Mouse (Mus musculus): Measurements from ENCODE around the gene Fam89a. TPM values are rescaled to one million over a fixed set of nuclear protein-coding genes. Genes with fewer than 3 reads are reported as not detected.

Fam89a gene
- polyA plus RNA-seq, 1 experiment from 2014 or later = 4.8 TPM

- ATAC-seq (ENCODE audit: insufficient read depth, low FRiP score, low read depth) = 0 out of 2 replicates have a peak, but pooled peaks have one; percentile 47
- WGBS = 90% methylated on average over 8 of the region's 8 CpGs
- Histone ChIP-seq H3K27me3 (replicated peaks) (no peaks in the 10 kb centered on the region), H3K4me3 (replicated peaks) (no peak overlapping the region), H3K9me3 (no peaks in the 10 kb centered on the region), H3K4me1 (no peaks in the 10 kb centered on the region), H3K4me2 (no peak overlapping the region), H3K36me3 (peaks cover 4% of the 10 kb centered on the region; the same call in 1 of the 2 replicates), H3K9ac (no peak overlapping the region), H3K27ac (no peak overlapping the region)
Measured at GRCm38 (mm10) chr8:124705823-124706222, 45.8 kb downstream of the Fam89a start.

- Histone ChIP-seq H3K4me2 (no peak overlapping the region), H3K9me3 (no peaks in the 10 kb centered on the region), H3K27me3 (replicated peaks) (no peaks in the 10 kb centered on the region), H3K4me1 (no peaks in the 10 kb centered on the region), H3K4me3 (replicated peaks) (no peak overlapping the region), H3K27ac (no peak overlapping the region), H3K9ac (no peak overlapping the region), H3K36me3 (peaks cover 8% of the 10 kb centered on the region; the same call in 1 of the 2 replicates)
- WGBS = 80% methylated on average over 4 of the region's 4 CpGs
- no peak for ATAC-seq (ENCODE audit: insufficient read depth, low FRiP score, low read depth)
Measured at GRCm38 (mm10) chr8:124704376-124704775, 47.3 kb downstream of the Fam89a start.

- Histone ChIP-seq H3K27me3 (replicated peaks) (no peaks in the 10 kb centered on the region), H3K4me2 (no peak overlapping the region), H3K9me3 (no peaks in the 10 kb centered on the region), H3K36me3 (peaks cover 7% of the 10 kb centered on the region; the same call in 1 of the 2 replicates), H3K9ac (no peak overlapping the region), H3K27ac (no peak overlapping the region), H3K4me1 (no peaks in the 10 kb centered on the region), H3K4me3 (replicated peaks) (no peak overlapping the region)
- 73% methylated on average over 4 of the region's 4 CpGs for WGBS
- ATAC-seq (ENCODE audit: insufficient read depth, low FRiP score, low read depth) = no peak
Measured at GRCm38 (mm10) chr8:124703526-124703925, 48.1 kb downstream of the Fam89a start.

- peaks cover 11% of the 10 kb centered on the region; the same call in 1 of the 2 replicates for H3K36me3 ChIP-seq
- 86% methylated on average over 3 of the region's 3 CpGs for WGBS
Measured at GRCm38 (mm10) chr8:124702183-124702582, 49.4 kb downstream of the Fam89a start.

GRCm38 (mm10) chr8:124701023-124701422, 50.6 kb downstream of the Fam89a start:
- no peak for ATAC-seq (ENCODE audit: insufficient read depth, low FRiP score, low read depth)
- Histone ChIP-seq H3K27me3 (replicated peaks) (no peaks in the 10 kb centered on the region), H3K4me1 (no peaks in the 10 kb centered on the region), H3K4me2 (no peak overlapping the region), H3K9me3 (no peaks in the 10 kb centered on the region), H3K4me3 (replicated peaks) (no peak overlapping the region), H3K27ac (no peak overlapping the region), H3K9ac (no peak overlapping the region), H3K36me3 (peaks cover 11% of the 10 kb centered on the region; the same call in 1 of the 2 replicates)
- WGBS = 80% methylated on average over 9 of the region's 9 CpGs

More at GRCm38 (mm10) chr8:124702183-124702582, 49.4 kb downstream of the Fam89a start:
- no peak overlapping the region for H3K4me3 ChIP-seq (replicated peaks)
- no peaks in the 10 kb centered on the region for H3K4me1 ChIP-seq
- H3K27me3 ChIP-seq (replicated peaks) = no peaks in the 10 kb centered on the region
- no peaks in the 10 kb centered on the region for H3K9me3 ChIP-seq
- H3K27ac ChIP-seq = no peak overlapping the region
- no peak overlapping the region for H3K4me2 ChIP-seq
- ATAC-seq (ENCODE audit: insufficient read depth, low FRiP score, low read depth) = no peak
- H3K9ac ChIP-seq = no peak overlapping the region

- Histone ChIP-seq H3K9ac (no peak overlapping the region), H3K27me3 (replicated peaks) (no peaks in the 10 kb centered on the region), H3K9me3 (no peaks in the 10 kb centered on the region), H3K27ac (no peak overlapping the region), H3K4me1 (no peaks in the 10 kb centered on the region), H3K36me3 (peaks cover 11% of the 10 kb centered on the region; the same call in 1 of the 2 replicates), H3K4me2 (no peak overlapping the region), H3K4me3 (replicated peaks) (no peak overlapping the region)
- no peak for ATAC-seq (ENCODE audit: insufficient read depth, low FRiP score, low read depth)
- WGBS = 89% methylated on average over 5 of the region's 5 CpGs
Measured at GRCm38 (mm10) chr8:124700271-124700670, 51.4 kb downstream of the Fam89a start.

- Histone ChIP-seq H3K9ac (no peak overlapping the region), H3K9me3 (no peaks in the 10 kb centered on the region), H3K4me3 (replicated peaks) (no peak overlapping the region), H3K27ac (no peak overlapping the region), H3K36me3 (peaks cover 15% of the 10 kb centered on the region; the same call in 1 of the 2 replicates), H3K4me1 (no peaks in the 10 kb centered on the region), H3K4me2 (no peak overlapping the region), H3K27me3 (replicated peaks) (no peaks in the 10 kb centered on the region)
- WGBS = 93% methylated on average over 22 of the region's 22 CpGs
- ATAC-seq (ENCODE audit: insufficient read depth, low FRiP score, low read depth) = no peak
Measured at GRCm38 (mm10) chr8:124695424-124696100, 56.1 kb downstream of the Fam89a start.

- H3K4me2 ChIP-seq = no peak overlapping the region
- H3K27ac ChIP-seq = no peak overlapping the region
- no peaks in the 10 kb centered on the region for H3K4me1 ChIP-seq
- H3K4me3 ChIP-seq (replicated peaks) = no peak overlapping the region
- H3K9me3 ChIP-seq = no peaks in the 10 kb centered on the region
- H3K36me3 ChIP-seq = peaks cover 14% of the 10 kb centered on the region; the same call in 1 of the 2 replicates
- ATAC-seq (ENCODE audit: insufficient read depth, low FRiP score, low read depth) = no peak
- WGBS = 94% methylated on average over 4 of the region's 4 CpGs
- no peaks in the 10 kb centered on the region for H3K27me3 ChIP-seq (replicated peaks)
- H3K9ac ChIP-seq = no peak overlapping the region
Measured at GRCm38 (mm10) chr8:124691706-124692105, 59.9 kb downstream of the Fam89a start.

Other genes with a start within 250 kb of the Fam89a start
- 31.4 and 37.0 TPM in 2 replicates for gene Cog2, start 231.1 kb downstream of the Fam89a start, polyA plus RNA-seq (2015; fragmentation: Nextera tagmentation; extraction: Ambion mirVana)
- 8.2 and 15.8 TPM in 2 replicates for gene Agt, start 182.1 kb downstream of the Fam89a start, polyA plus RNA-seq (2015; fragmentation: Nextera tagmentation; extraction: Ambion mirVana)
- gene Capn9, start 175.7 kb downstream of the Fam89a start, polyA plus RNA-seq (2015; fragmentation: Nextera tagmentation; extraction: Ambion mirVana) = 0.24 TPM in 2 replicates
- gene 2310022B05Rik, start 88.5 kb downstream of the Fam89a start, polyA plus RNA-seq (2015; fragmentation: Nextera tagmentation; extraction: Ambion mirVana) = 25.1 and 26.5 TPM in 2 replicates
- 45.9 and 49.4 TPM in 2 replicates for gene Ttc13, start 29.8 kb downstream of the Fam89a start, polyA plus RNA-seq (2015; fragmentation: Nextera tagmentation; extraction: Ambion mirVana)
- 22.5 and 24.3 TPM in 2 replicates for gene Arv1, start 29.7 kb downstream of the Fam89a start, polyA plus RNA-seq (2015; fragmentation: Nextera tagmentation; extraction: Ambion mirVana)
- 0.63 and 0.74 TPM in 2 replicates for gene Trim67, start 41.3 kb upstream of the Fam89a start, polyA plus RNA-seq (2015; fragmentation: Nextera tagmentation; extraction: Ambion mirVana)
- 84.0 and 85.7 TPM in 2 replicates for gene Gnpat, start 111.2 kb upstream of the Fam89a start, polyA plus RNA-seq (2015; fragmentation: Nextera tagmentation; extraction: Ambion mirVana)
- 44.9 and 45.3 TPM in 2 replicates for gene 2810004N23Rik, start 111.3 kb upstream of the Fam89a start, polyA plus RNA-seq (2015; fragmentation: Nextera tagmentation; extraction: Ambion mirVana)
- 8.8 and 8.9 TPM in 2 replicates for gene Exoc8, start 145.9 kb upstream of the Fam89a start, polyA plus RNA-seq (2015; fragmentation: Nextera tagmentation; extraction: Ambion mirVana)
- gene Sprtn, start 146.1 kb upstream of the Fam89a start, polyA plus RNA-seq (2015; fragmentation: Nextera tagmentation; extraction: Ambion mirVana) = 9.6 and 9.9 TPM in 2 replicates
- gene Egln1, start 197.5 kb upstream of the Fam89a start, polyA plus RNA-seq (2015; fragmentation: Nextera tagmentation; extraction: Ambion mirVana) = 14.0 and 15.2 TPM in 2 replicates

Measured in stomach, embryonic 15.5 days (tissue).